Mouse (Mus musculus): ENCODE data around the gene Mrps5.
"Not testable (repeated sequence)": the region's sequence is repeated elsewhere in the genome, so short reads cannot be mapped to it uniquely, and the experiment has no call there.

Gene Mrps5

DNA sequence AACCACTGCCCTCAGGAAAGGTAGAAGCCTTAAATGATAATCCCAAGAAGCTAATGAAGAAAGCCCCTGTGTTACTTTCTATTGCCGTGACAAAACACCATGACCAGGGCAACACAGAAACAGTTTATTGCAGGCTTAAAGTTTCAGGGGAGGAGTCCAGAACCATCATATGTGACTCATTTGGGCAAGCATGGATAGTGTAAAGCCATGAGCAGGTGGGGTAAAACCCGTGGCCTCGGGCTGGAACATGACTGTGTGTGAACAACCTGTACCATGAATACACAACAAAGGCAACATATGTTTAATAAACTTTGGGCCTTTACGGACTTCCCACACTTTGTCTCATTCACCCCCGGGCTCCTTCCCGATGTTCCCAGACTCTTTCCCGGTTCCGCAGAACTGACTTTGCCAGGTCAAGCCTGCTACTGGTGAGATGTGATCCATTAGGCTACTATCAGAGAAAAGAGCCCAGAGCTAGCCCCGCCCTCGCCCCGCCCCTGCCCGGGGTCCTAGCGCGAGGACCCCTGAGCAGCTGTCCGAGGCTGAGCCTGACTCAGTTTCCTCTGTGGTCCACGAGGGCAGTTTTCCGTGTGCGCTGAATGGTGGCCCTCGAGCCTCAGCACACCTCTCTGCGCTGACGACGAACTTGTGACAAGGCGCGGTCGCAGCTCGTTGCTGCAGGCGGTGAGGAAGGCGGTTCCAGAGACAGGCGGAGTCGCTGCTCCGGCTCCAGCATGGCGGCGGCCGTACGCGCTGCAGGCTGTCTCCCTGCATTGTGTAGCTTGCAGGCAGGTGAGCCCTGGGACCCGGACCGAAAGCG is at the start of gene Mrps5, which contains the start of gene Zfp661:
TSS of gene Mrps5 (plus strand) at position 529 of the 820 bp plus-strand sequence.
TSS of gene Zfp661 (minus strand) at position 401 of the 820 bp plus-strand sequence.
- in situ Hi-C loops (cut with MseI, MboI): no loop called here

DNA sequence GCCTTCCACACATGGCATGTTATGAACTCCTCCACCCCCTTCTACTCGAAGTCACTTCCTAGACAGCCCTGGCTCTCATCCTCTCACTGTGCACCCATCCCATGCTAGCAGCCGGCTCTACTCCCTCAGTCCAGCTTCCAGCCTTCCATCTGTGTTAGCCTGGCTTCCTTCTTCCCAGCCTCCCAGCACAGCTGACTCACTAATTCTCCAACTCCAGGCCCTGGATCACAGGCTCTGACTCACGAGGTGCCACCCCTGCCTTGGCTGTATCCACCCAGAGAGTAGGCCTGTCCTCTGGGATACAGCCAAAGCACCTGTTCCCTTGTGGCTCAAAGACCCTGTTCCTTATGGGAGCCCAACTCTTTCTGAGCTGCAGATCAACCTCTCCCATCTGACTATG is 49.5 kb upstream of the Mrps5 start:
- in situ Hi-C loops (cut with MseI, MboI): no loop called here

DNA sequence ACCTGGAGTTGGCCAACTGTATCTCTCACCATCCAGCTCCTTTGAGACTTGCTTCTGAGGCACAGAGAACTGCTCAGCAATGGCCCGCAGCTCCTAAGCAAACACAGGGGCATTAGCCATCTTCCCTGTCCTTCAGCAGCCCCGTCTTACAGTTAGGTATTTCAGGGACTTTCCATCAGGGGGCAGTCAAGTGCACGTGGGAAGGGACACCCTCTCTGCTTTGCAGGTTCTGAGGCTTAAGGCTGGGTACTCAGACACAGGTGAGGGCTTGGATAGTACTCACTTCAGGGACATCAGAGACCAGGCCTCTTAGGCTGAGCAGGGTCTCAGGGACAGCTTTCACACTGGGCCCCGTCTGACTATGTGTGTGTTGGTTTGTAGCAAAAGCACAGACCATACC is 47.5 kb upstream of the Mrps5 start:
- in situ Hi-C loops (cut with MseI, MboI): no loop called here

DNA sequence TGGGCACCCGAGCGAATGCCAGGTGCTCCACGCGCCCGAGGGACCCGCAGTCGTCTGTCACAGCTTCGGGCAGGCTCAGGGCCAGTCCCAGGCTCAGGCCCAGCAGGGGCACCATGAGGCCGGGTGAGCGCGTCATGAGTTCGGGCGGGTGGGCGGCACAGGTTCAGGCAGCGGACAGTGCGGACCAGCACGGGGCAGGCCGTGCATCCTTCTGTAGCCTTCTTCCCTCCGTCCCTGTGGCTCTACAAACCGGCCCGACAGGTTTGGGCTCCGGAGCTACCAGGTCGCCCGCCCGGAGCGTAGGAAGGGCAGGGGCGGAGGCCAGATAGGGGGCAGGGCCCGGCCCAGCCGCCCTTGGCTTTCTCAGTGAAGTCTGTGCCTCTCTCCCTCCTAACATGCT is 45.8 kb upstream of the Mrps5 start, which contains the start of gene Prom2:
TSS of gene Prom2 (minus strand) at position 283 of the 400 bp plus-strand sequence.
- in situ Hi-C loops (cut with MseI, MboI): no loop called here

DNA sequence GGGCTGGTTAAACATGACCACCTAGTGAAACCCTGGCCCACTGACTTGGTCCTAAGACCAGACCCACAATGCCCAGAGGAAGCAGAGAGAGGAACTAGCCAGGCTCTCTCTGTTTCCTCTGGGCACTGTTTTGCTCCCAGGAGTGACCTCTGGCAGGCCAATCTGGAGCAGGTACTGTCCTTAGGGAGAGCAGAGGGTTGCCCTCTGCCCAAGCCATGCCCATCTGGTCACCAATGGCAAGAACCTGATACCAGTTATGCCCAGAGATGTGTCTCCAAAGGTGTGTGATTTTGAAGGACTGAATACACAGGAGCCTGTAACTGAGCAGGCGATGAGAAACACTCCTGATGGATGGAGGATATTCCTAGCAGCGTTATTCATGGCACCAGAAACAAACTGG is 45.3 kb upstream of the Mrps5 start:
- in situ Hi-C loops (cut with MseI, MboI): no loop called here

DNA sequence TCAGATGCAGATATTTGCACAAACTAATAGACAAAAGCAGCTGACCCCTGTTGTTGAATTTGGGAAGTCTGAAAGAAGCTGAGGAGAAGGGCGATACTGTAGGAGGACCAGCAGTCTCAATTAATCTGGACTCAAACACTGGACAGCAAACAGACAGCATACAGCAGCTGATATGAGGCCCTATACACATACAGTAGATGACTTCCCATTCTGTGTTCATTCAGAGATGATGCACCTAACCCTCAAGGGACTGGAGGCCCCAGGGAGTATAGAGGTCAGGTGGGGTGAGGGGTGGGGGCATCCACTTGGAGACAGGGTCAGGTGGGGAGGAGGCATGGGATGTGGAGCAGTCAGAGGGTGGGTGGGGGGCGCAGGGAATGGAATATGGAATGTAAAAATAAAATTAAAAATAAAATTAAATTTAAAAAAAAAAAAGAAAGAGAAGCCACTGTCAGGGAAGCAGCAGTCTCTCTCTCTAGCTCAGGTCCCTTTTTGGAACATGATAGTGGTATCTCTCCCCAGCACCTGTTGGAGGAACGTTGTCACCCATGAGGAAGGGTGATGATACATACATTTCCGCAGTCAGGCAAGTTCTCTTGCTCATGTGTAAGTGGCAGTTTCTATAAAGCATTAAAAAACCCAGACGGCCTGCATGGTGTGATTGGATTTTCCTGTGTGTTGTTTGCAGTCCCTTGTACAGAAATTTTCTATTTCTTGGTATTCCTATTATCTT is 38.5 kb upstream of the Mrps5 start:
- in situ Hi-C loops (cut with MseI, MboI): no loop called here

DNA sequence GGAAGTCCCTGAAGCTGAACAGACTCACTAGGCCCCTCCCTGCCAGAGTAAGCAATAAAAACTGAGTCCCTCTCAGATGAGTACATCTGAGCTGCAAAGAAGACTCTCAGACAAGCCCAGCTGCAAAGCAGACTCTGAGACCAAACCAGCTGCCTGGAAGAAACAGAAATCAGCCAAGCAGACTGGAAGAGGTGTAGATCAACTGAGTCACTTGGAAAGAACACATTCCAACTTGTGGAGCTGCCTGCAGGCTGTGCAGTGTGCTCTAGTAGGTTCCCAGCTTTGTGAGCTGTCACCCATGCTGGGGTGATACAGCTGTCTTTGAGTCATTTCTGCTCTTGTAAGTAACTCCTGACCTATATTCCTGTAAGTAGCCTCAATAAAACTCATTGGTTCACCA is 37.3 kb upstream of the Mrps5 start:
- in situ Hi-C loops (cut with MseI, MboI): no loop called here

DNA sequence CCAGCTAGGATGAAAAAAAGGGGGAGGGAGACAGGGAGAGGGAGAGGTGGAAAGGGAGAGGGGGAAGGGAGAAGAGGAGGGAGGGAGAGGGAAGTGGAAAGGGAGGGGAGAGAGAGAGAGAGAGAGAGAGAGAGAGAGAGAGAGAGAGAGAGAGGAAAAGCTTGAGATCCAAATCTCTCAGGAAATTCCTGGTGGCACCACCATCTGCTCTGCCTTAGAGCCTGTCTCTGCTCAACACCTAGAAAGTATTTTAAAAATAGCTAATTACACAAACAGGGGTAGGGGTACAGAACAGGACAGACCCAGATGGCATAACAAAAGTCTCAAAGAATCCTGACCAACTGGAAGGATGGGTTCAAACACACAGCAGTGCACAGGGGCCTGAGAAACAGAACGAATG is 36.6 kb upstream of the Mrps5 start:
- in situ Hi-C loops (cut with MseI, MboI): no loop called here

DNA sequence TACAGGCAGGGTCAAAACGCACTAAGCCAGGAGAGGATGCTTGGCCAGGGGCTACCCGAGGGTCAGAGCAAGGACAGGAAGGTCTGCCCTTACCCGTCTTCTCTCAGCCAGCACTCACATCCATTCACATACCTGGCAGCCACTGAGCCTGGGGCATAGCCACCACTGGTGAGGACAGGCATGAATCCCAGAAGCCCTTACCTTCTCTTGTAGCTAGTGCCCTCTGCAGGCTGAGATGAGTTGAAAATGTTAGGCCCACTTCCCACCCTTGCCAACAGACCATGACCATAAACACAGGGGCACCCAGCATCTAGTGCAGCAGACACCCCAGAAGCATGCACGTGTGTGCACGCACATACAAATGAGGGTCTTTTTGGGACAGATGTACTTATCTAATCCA is 35.9 kb upstream of the Mrps5 start:
- in situ Hi-C loops (cut with MseI, MboI): no loop called here

DNA sequence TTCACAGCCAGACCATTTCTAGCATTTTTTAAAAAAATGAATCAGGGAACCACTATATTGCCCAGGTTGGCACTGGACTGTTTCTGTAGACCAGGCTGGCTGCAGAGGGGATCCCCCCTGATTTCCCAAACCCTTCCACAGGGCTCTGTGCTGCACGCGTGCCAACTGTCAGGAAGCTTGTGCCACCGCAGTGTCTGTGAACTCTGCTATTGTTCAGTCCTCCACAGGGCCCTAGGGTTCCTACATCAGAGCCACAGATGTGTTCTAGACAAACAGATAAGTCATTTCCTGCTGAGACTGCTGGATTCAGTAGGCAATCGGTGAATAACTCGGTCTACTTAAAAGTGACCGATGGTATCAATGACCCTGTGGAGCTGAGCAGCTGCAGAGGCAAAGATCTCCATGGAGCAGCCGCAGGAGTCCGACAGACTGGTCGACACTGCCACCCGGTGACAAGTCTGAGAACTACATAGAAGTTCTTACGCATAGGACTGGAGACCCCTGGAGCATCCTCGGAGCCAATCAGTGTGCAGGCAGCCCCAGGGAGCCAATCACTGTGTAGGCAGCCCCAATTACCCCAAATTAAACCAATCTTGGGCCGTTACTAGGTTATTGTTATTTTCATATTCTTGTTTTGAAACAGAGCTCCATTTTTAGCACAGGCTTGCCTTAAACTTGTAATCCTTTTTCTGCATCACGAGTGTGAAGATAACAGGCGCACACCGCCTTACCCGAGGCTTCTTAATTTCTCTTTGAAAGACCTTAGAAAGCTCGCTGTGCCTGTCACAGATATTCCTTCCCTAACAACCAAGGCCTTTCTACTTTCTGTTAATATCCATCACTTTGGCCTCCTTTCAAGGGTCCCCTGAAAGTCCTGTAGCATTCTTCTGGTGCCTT is 27.7 kb upstream of the Mrps5 start:
- in situ Hi-C loops (cut with MseI, MboI): loop anchor here (5.0 kb wide), 1 partner anchor 52 kb away; no protein-coding TSS in a partner anchor

DNA sequence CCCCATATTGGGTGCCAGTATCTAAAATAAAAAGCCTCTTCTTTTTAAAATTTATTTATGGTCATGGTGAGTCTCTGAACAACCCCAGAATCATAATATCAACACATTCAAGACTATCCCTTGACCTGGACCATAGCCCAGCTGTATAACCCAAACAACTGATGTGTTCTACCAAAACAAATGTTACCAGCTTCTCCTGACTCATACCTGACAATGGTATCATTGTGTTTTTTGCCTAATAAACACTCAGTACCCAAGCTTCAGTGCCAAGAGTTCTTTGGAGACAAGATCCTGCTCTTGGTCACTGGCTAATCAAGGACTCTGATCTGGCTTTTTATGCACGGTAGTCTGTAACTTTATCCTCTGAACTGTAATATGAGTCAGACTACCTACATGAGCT is 13.7 kb upstream of the Mrps5 start:
- in situ Hi-C loops (cut with MseI, MboI): no loop called here

DNA sequence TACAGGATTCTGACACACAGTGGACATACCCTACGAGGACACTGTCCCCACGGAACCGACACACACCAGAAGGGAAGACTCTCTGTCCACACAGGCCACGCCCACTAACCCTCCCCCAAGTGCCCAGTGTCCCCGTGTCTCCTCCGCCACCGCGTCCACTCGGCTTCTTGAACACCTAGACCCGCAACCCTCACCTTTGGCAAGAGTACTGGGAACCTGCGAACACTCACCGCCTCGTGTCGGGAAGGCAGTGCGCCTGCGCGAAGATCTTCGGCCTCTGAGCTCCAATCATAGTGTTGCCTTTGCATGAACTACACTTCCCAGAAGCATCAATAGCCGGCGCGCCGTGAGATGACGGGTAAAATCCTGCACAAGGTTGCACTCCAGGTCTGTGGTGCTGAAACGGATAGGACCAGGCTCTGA is 2.6 kb upstream of the Mrps5 start:
- in situ Hi-C loops (cut with MseI, MboI): no loop called here

DNA sequence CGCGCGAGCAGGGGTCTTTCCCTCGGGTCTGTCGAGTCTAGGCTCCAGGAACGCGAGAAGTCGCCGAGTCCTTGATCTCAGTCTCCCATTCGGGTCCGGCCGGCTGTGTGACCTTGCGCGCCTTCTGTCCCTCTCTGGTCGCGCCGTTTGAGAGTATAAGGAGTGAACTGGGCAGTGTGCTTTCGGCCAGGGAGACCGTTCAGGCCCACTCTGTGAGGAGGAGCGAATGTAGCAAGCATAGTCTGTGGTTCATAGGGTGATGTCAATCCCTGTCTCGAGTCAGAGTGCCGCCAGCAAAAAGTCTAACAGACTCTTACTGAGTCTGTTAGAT is 457 bp downstream of the Mrps5 start:
- in situ Hi-C loops (cut with MseI, MboI): no loop called here

DNA sequence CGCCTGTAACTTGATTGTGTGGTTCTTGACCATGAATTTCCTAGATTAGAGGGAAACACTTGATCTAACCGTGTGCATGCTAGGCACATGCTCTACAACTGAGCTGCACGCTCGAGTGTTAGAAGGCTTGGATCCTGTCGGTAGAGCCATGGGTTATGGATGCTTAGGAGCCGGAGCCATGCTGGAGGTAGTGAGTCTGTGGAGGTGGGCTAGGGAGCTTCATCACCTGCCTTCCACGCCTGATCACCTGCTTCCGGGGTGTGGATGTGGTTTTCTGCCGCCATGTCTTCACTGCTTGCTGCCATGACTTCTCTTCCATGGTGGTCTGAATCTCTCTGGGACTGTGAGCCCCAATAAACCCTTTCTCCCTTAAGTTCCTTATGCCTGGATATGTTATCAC is 1.9 kb downstream of the Mrps5 start:
- in situ Hi-C loops (cut with MseI, MboI): no loop called here

DNA sequence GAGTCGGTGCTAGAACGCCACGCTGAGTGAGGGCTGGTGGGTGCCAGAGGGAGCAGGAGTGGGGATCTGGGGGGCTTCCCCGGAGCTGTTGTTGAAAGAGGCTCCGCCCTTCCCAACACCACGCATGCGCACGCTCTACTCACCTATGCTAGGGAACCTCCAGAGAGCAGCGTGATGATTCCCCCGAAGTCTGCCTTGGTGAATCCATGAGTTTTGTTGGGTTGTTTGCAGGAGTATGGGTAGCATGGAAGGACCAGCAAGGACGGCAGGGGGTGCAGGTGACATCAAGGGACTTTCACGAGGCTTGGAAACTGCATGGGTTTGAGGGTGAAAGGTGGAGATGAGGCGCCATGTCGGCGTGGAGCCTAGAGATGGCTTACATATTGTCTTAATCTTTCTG is 3.2 kb downstream of the Mrps5 start:
- in situ Hi-C loops (cut with MseI, MboI): no loop called here

DNA sequence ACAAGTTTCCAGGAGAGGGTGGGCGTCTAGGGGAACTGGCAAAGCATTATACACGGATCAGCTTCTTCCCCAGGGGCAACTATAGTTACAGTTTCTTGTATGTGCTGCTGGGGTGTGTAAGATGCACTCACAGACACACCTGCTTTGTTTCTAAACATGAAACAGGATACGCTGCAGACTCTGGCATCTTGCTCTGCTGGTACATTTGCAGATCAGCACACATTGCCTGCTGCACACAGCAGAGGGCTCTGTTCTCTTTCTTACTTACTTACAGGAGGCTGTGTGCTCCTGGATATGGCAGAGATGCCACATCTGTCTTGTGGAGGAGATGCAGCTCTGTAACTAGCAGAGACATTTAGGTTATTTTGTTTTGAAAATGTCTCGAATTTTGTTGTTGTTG is 3.8 kb downstream of the Mrps5 start:
- in situ Hi-C loops (cut with MseI, MboI): no loop called here

DNA sequence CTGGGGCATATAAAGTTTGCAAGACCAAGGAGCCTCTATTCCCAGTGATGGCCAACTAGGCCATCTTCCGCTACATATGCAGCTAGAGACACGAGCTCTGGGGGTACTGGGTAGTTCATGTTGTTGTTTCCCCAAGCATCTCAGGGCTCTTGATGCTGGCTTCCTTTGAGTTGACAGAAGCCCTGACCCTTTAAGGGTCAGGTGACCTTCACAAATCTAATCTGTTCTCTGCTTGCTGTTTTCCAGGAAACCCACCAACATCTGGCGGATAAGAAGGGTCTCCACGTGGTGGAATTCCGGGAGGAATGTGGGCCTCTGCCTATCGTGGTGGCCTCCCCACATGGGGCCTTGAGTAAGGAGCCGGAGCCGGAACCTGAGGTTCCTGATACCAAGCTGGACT is 16.4 kb downstream of the Mrps5 start:
- in situ Hi-C loops (cut with MseI, MboI): not testable (repeated sequence)

DNA sequence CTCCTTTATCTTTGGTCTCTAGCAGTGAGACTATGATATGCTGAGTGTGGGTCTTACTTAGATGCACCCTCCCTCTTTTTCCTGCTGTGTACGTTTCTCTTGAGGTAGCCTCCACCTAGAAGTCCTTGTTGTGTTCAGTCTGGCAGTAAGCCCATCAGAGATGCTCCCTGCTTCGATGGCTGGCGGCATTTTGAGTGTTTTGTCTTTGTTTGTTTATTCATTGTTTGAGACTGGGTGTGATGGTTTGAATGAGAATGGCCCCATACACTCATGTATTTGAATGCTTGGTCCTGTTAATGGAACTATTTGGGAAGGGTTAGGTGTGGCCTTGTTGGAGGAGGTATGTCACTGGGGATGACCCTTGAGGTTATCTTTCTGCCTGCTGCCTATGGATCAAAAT is 18.2 kb downstream of the Mrps5 start:
- in situ Hi-C loops (cut with MseI, MboI): loop anchor here in 1 of 2 experiments (5.0 kb wide), 1 partner anchor 62 kb away; no protein-coding TSS in a partner anchor

DNA sequence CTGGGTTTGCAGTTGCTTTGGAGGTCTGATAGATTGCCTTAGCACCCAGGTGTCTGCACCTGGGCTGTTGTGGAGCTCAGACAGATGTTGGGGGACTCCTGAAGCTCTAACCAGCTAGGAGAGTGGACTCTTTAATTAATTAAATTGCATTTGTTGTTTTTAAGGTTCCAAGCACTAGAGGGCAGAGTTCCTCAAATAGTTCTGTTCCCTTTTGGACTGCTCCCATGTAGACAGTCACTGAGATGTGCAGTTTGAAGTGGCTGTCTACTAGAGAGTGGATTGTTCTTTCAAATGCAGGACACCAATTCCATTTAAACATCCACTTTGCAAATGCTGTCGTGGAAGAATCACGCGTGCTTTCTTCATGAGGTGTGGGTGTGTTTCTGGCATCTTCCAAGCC is 21.2 kb downstream of the Mrps5 start:
- in situ Hi-C loops (cut with MseI, MboI): loop anchor here in 1 of 2 experiments (5.0 kb wide), 1 partner anchor 59 kb away; no protein-coding TSS in a partner anchor

DNA sequence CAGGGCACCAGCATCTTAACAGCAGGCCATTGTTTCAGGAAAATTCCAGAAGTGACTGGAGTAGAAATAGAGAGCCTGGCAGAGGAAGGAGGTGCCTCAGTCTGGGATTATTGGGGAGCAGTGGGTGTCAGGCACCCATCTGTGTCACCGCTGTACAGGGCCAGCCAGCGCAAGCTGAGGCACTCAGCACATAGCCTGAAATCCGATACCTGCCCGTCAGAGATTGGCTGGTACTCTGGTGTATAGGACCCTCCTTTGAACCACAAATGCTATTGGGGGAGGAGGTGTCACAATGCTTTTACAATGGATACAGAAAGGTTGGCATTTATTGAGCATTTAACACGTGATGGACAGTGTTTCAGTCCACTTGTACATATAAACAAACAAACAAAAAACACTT is 22.0 kb downstream of the Mrps5 start:
- in situ Hi-C loops (cut with MseI, MboI): loop anchor here in 1 of 2 experiments (5.0 kb wide), 1 partner anchor 58 kb away; no protein-coding TSS in a partner anchor

DNA sequence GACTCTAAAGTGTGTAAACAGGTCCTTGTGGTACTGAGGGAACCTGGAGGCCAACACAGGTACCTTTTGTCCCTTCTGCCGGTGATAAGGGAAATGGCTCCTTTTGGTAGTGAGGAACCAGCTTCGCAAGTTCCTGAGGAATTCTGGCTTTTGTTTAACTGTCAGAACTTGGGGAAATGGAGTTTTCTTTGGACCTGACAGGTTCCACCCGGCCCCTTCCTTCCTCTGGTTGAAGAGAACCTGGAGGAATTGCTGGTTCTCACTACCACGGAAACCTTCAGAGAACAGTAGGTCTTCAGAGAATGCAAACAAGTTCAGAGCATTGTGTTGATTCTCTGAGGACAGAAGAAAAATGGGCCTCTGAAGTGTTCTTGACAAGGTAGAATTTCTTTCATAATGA is 24.4 kb downstream of the Mrps5 start:
- in situ Hi-C loops (cut with MseI, MboI): no loop called here

DNA sequence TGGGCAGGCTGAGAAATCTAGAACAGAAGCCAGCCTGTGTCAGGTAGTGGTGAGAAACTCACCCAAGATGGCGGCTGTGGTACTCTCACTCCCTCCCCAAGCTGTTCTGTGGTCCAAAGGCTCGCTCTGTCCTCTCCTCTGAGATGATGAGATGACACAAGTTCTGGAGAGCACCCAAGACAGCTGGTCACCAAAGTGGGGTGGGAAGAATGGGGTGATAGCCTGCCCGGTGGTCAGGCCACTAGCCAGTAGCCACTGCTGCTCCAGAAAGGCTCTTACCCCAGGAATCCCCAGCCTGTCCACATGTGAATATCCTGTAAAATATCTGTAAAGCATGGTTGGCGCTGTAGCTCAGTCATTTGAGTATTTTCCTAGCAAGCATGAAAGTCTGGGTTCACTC is 25.3 kb downstream of the Mrps5 start:
- in situ Hi-C loops (cut with MseI, MboI): no loop called here
